Mouse (Mus musculus) liver, embryonic 11.5 days (tissue): ENCODE data around the gene Src. TPM values are rescaled to one million over a fixed set of nuclear protein-coding genes. Genes with fewer than 3 reads are reported as not detected.

Experiments used
- ATAC-seq: fragments of 200-750 bp; cut with Nextera tagmentation; replicated peaks from 2 replicates; pipeline ENCODE4 v1.8.0; 2017; ENCODE audit warnings: moderate number of reproducible peaks, mild to moderate bottlenecking, moderate TSS enrichment, moderate library complexity; ENCODE audit not compliant: low FRiP score
- DNase-seq: peaks from one replicate; pipeline ENCODE4 v3.0.0-alpha.2; 2017; ENCODE audit warnings: low spot score
- H3K27ac ChIP-seq: fragments of 300-500 bp; sonication (generic); 2 replicates; pipeline ENCODE4 v1.5.1; 2014; ENCODE audit warnings: mild to moderate bottlenecking, low read depth, low read length, control low read depth
- H3K27me3 ChIP-seq: fragments of 300-500 bp; sonication (generic); replicated peaks from 2 replicates; pipeline ENCODE4 v1.6.1; 2014; ENCODE audit warnings: low read length, mixed read lengths; ENCODE audit not compliant: control insufficient read depth, insufficient read depth
- H3K36me3 ChIP-seq: fragments of 300-500 bp; sonication (generic); 2 replicates; pipeline ENCODE4 v1.6.1; 2014; ENCODE audit warnings: mild to moderate bottlenecking, low read length, moderate library complexity, mixed read lengths; ENCODE audit not compliant: control insufficient read depth, insufficient read depth
- H3K4me1 ChIP-seq: fragments of 300-500 bp; sonication (generic); replicated peaks from 2 replicates; pipeline ENCODE4 v1.6.1; 2014; ENCODE audit warnings: low read length, mixed read lengths; ENCODE audit not compliant: control insufficient read depth, insufficient read depth
- H3K4me2 ChIP-seq: fragments of 300-500 bp; sonication (generic); 2 replicates; pipeline ENCODE4 v1.6.1; 2014; ENCODE audit warnings: mild to moderate bottlenecking, control low read depth, moderate library complexity
- H3K4me3 ChIP-seq: fragments of 300-500 bp; sonication (generic); 2 replicates; pipeline ENCODE4 v1.5.1; 2014; ENCODE audit warnings: low read depth, low read length, control low read depth
- H3K9ac ChIP-seq: fragments of 300-500 bp; sonication (generic); 2 replicates; pipeline ENCODE4 v1.6.1; 2014; ENCODE audit warnings: low read depth, low read length, control low read depth
- H3K9me3 ChIP-seq: fragments of 300-500 bp; sonication (generic); 2 replicates; pipeline ENCODE4 v1.6.1; 2016; ENCODE audit warnings: low read length, inconsistent platforms, mixed read lengths; ENCODE audit not compliant: control insufficient read depth
- WGBS: fragments of 180-500 bp; shearing (Covaris S2); extraction: QIAGEN DNeasy Blood & Tissue Kit; methylation state at CpG from one replicate; pipeline ENCODE4 v1.1.7; 2014; 5-methylcytosine and 5-hydroxymethylcytosine counted together
- polyA plus RNA-seq: library from polyadenylated mRNA; unstranded; fragments of >200 nt; fragmentation: Nextera tagmentation; extraction: Ambion mirVana; gene quantifications from 2 replicates; pipeline ENCODE4 v1.2.1, GENCODE M21; 2014

Src gene
- polyA plus RNA-seq, 1 experiment from 2014 or later, result 4.4 TPM

DNA sequence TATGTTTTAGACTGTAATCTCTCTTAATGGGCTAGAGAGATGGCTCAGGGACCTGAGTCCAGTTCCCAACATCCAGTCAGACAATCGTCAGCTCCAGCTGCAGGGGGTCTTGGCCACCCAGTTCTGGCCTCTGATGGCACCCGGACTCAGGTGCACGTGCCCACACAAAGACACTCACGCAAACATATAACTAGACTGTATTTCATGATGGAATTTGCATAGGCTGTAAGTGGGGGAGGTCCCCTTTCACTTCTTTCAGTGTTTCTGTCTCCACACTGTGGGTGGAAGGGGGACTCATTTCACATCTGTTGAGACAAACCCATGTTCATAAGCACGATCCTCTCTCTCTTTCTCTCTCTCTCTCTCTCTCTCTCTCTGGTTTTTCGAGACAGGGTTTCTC is 17.8 kb upstream of the Src start:
- Histone ChIP-seq H3K4me1 (no peaks in the 10 kb centered on the region; the same call in 1 of the 2 replicates), H3K27ac (no peak overlapping the region), H3K27me3 (no peaks in the 10 kb centered on the region), H3K9me3 (no peaks in the 10 kb centered on the region), H3K9ac (no peak overlapping the region), H3K4me3 (no peak overlapping the region), H3K36me3 (peaks cover 23% of the 10 kb centered on the region; the same call in 1 of the 2 replicates), H3K4me2 (no peak overlapping the region)
- ATAC-seq, result no peak
- DNase-seq, result no peak
- 84% methylated on average over 6 of the region's 6 CpGs for WGBS

DNA sequence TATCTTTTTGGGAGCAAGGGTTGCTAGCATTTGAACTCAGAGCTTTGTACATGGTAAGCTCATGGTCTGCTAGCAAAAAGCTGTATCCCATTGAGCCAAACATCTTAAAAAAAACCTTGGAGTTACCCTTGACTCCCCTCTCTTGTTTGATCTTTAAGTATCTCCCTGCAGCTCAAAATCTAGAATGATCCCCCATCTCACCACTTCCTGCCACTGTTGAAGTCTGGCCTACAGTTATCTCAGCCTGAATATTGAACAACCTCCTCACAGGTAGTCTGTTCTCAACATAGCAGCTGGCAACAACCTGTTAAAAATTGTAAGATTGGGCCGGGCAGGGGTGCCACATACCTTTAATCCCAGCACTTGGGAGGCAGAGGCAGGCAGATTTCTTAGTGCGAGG is 17.0 kb upstream of the Src start:
- ATAC-seq (no peak), DNase-seq (no peak)
- Histone ChIP-seq H3K9me3 (no peaks in the 10 kb centered on the region), H3K4me3 (no peak overlapping the region), H3K27me3 (no peaks in the 10 kb centered on the region), H3K4me1 (no peaks in the 10 kb centered on the region), H3K36me3 (peaks cover 18% of the 10 kb centered on the region; the same call in 1 of the 2 replicates), H3K9ac (no peak overlapping the region), H3K27ac (no peak overlapping the region), H3K4me2 (no peak overlapping the region)
- WGBS, result 90% methylated on average over 2 of the region's 2 CpGs

DNA sequence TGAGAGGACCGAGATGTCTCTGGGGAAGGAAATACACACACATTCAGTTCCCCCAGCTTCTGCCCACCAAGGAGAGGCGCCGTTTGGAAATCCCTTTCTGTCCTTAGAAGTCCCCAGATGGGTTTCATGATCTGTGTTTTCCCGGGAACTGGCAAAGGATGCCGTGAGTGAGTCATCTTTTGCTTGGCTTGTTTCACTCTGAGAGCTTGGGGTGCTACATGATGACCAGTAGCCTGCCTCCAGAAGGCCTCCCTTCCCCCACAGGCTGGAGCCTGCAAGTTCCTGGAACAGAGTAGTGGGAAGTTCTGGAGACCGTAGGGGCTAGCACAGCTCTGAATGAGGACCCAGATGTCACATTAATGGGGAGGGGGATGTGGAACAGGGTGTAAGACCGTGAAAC is 10.6 kb upstream of the Src start:
- whole genome bisulfite sequencing, result 74% methylated on average over 7 of the region's 7 CpGs
- ATAC-seq (no peak), DNase-seq (no peak)
- H3K9ac ChIP-seq, result no peak overlapping the region
- H3K9me3 ChIP-seq, result no peaks in the 10 kb centered on the region
- no peak overlapping the region for H3K4me3 ChIP-seq
- H3K36me3 ChIP-seq, result no peaks in the 10 kb centered on the region
- H3K4me2 ChIP-seq, result no peak overlapping the region
- no peaks in the 10 kb centered on the region for H3K27me3 ChIP-seq
- no peaks in the 10 kb centered on the region for H3K4me1 ChIP-seq
- H3K27ac ChIP-seq, result no peak overlapping the region

DNA sequence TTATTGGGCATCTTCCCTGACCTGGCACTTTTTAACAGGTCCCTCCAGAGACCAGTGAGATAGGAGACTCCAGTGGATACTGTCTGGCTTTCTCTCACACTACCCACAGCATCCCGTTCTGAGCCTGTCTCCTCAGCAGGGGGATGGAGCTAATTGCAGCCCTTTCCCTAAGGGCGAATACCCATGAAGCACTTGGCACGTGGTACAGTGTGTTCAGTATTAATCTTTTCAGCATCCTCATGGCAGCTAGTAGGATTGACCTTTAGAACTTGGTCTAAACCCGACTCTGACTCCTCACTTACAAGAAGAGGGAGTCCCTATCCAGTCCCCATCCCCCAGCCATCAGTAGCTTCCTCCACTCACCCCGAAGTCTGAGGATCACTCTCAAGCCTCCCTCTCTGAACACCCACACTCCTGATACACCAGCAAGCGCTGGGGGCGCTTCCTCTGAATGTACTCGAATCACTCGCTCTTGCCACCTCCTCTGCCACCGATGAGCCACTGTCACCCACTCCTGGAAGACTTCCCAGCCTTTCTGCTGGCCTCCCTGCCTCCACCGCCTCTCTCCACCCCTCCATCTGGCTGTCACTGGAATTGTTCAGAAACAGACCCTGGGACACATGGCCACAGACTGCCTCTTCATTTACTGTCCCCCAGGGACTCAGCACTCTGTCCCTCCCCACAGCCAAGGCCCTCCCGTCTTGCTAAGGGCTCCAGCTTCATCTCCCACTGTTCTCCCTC is 8.3 kb upstream of the Src start:
- Histone ChIP-seq H3K4me1 (no peaks in the 10 kb centered on the region), H3K9me3 (no peaks in the 10 kb centered on the region), H3K27me3 (no peaks in the 10 kb centered on the region), H3K36me3 (no peaks in the 10 kb centered on the region), H3K9ac (no peak overlapping the region), H3K4me2 (no peak overlapping the region), H3K4me3 (no peak overlapping the region), H3K27ac (no peak overlapping the region)
- ATAC-seq, result no peak
- WGBS, result 64% methylated on average over 12 of the region's 12 CpGs
- no peak for DNase-seq

DNA sequence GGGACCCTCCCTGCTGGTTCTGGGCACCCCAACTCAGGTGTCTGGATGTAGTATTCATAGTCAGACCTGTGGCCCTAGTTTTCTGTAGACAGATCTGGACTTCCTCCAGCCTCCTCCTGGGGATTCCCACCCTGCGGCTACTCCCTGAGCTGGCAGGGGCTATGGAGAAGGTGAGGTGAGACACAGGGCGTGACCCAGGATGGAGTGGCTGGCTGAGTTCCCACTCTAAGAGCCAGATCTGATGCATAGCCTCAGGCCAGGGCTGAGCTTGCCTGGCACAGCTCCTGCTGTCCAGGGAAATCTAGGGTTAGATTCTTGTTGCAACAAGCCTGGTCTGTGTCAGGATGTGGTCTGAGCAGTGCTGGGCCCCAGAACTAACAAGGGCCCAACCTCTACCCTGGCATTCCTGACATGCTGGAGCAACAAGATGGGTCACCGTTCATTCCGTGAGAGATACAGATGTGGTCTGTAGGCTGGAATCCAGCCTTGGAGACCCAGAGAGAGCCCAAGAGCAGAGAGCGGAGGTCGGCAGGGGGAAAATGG is 7.0 kb upstream of the Src start:
- Histone ChIP-seq H3K4me2 (no peak overlapping the region), H3K4me1 (no peaks in the 10 kb centered on the region), H3K9me3 (no peaks in the 10 kb centered on the region), H3K27ac (no peak overlapping the region), H3K9ac (no peak overlapping the region), H3K36me3 (no peaks in the 10 kb centered on the region), H3K4me3 (no peak overlapping the region), H3K27me3 (no peaks in the 10 kb centered on the region)
- DNase-seq (no peak), ATAC-seq (no peak)
- WGBS, result 85% methylated on average over 6 of the region's 6 CpGs

DNA sequence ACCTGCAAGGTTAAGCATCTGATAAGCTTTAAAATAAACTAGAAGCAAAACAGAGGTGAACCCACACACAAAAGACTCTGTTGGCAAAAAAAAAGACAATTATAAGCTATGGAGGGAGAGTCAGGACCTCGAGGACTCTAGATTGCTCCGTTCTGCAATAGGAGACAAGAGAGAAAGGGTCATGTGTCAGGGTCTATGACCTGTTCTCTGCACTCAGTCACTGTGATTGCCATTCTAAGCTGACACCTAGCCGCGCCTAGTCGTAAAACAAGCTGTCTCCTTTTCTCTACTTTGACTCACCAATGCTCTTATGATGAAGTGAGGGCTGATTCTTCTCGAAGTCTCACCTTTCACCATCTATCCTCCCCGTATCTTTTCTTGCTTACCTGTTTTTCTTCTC is 5.7 kb upstream of the Src start:
- no peak for DNase-seq
- ATAC-seq, result no peak

DNA sequence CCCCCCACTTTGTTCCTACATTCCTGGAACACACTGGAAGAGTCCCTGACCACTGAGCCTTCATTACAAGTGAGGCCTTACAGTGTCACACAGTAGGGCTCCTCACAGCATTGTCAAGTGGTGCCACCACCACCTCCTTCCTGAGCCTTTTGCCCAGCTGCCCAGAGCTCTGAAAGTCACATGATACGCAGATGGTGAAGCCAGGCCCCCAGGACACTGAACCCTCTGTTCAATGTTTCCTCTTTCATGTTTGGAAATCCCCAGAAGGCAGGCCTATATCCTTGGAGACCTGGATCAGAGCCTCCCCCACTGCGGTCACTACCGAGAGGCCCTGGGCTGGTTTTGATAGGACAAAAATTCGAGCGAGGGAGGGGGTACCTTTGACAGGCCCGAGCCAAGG is 1.0 kb upstream of the Src start:
- 60% methylated on average over 6 of the region's 6 CpGs for WGBS
- no peak for ATAC-seq

More for the DNA sequence above, 5.7 kb upstream of the Src start:
- Histone ChIP-seq H3K27me3 (no peaks in the 10 kb centered on the region), H3K4me2 (no peak overlapping the region), H3K9ac (no peak overlapping the region), H3K9me3 (no peaks in the 10 kb centered on the region), H3K27ac (no peak overlapping the region), H3K4me3 (no peak overlapping the region), H3K36me3 (no peaks in the 10 kb centered on the region), H3K4me1 (no peaks in the 10 kb centered on the region)
- WGBS, result 72% methylated on average over 7 of the region's 7 CpGs

DNA sequence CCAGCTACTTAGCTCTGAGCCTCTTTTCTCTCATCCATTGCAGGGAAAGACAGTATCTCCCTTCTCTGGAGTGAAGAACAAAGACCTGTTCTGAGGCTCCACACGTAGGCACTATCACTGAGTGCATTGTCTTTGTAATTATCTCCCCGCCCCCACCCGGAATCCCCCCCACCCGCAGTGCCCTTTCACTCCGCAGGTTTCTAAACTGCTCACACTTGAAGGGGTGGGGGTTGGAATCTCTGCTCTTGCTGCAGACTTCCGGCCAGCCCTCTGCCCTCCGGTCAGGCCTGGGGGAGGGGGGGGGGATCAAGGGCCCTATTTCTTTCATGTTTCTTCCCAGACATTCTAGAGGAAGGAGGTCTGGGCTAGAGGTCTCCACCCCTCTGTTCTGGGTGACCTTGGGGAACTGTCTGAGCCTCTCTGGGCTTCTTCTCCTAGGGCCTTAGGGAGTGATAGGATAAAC is 396 bp downstream of the Src start:
- H3K27me3 ChIP-seq, result peaks cover 5% of the 10 kb centered on the region
- no peaks in the 10 kb centered on the region for H3K9me3 ChIP-seq
- no peak overlapping the region for H3K9ac ChIP-seq
- WGBS, result 3% methylated on average over 7 of the region's 7 CpGs
- no peak overlapping the region for H3K4me3 ChIP-seq
- no peak overlapping the region for H3K27ac ChIP-seq
- no peaks in the 10 kb centered on the region for H3K36me3 ChIP-seq
- H3K4me2 ChIP-seq, result no peak overlapping the region
- no peak for ATAC-seq
- DNase-seq, result no peak
- peaks cover 12% of the 10 kb centered on the region for H3K4me1 ChIP-seq

More for the DNA sequence above, 1.0 kb upstream of the Src start:
- Histone ChIP-seq H3K36me3 (no peaks in the 10 kb centered on the region), H3K27ac (no peak overlapping the region), H3K4me3 (no peak overlapping the region), H3K9me3 (no peaks in the 10 kb centered on the region), H3K9ac (no peak overlapping the region), H3K27me3 (peaks cover 2% of the 10 kb centered on the region), H3K4me2 (no peak overlapping the region), H3K4me1 (peaks cover 4% of the 10 kb centered on the region; the same call in 1 of the 2 replicates)
- no peak for DNase-seq

DNA sequence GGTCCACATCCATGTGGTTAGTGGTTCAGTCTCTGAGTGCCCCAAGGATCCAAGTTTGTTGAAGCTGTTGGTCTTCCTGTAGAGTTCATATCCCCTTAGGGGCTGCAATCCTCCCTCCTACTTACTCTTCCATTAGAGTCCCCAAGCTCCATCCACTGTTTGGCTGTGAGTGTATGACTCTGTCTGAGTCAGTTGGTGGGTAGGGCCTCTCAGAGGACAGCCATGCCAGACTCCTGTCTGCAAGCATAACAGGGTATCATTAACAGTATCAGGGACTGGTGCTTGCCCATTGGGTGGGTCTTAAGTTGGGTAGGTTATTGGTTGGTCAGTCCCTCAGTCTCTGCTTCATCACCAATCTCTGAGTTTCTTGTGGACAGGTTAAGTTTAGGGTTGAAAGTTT is 1.3 kb downstream of the Src start:
- Histone ChIP-seq H3K27me3 (peaks cover 12% of the 10 kb centered on the region), H3K9ac (no peak overlapping the region), H3K27ac (no peak overlapping the region), H3K4me2 (no peak overlapping the region), H3K4me1 (peaks cover 15% of the 10 kb centered on the region), H3K9me3 (no peaks in the 10 kb centered on the region), H3K4me3 (no peak overlapping the region), H3K36me3 (no peaks in the 10 kb centered on the region)
- ATAC-seq (no peak), DNase-seq (no peak)
